Mouse (Mus musculus): Measurements from ENCODE around the gene Gbx2. TPM values are rescaled to one million over a fixed set of nuclear protein-coding genes. Genes with fewer than 3 reads are reported as not detected.
A peak's percentile ranks its signal among the peaks of the same experiment; 100 is the strongest.

The Gbx2 gene
- 25.4 and 30.9 TPM in 2 replicates for polyA plus RNA-seq (2014; fragmentation: Nextera tagmentation; extraction: Ambion mirVana)

- under 1% methylated on average over 27 of the region's 33 CpGs for WGBS
These were observed at the start of gene Gbx2 for GRCm38 (mm10) chr1:89931120-89931519. Gene Gbx2 (minus strand): TSS chr1:89931179.

GRCm38 (mm10) chr1:89977261-89977660 lies 46.3 kb upstream of the Gbx2 start:
- no peaks in the 10 kb centered on the region for H3K9me3 ChIP-seq (ENCODE audit: control insufficient read depth, low read length)
- 93% methylated on average over 8 of the region's 8 CpGs for WGBS
- H3K4me2 ChIP-seq (ENCODE audit: low read depth, low read length) = no peak overlapping the region
- no peak overlapping the region for H3K9ac ChIP-seq (replicated peaks; ENCODE audit: low read depth, low read length)
- no peaks in the 10 kb centered on the region for H3K27me3 ChIP-seq (ENCODE audit: control insufficient read depth, insufficient read depth, low read length)
- H3K4me1 ChIP-seq (ENCODE audit: control insufficient read depth, insufficient read depth, low read length) = no peaks in the 10 kb centered on the region
- no peak overlapping the region for H3K4me3 ChIP-seq (ENCODE audit: low read depth, low read length)
- no peak overlapping the region for H3K27ac ChIP-seq (ENCODE audit: low read depth, low read length)
- ATAC-seq (ENCODE audit: low read depth) = no peak
- no peaks in the 10 kb centered on the region for H3K36me3 ChIP-seq (ENCODE audit: control insufficient read depth, insufficient read depth, low read length)

More at GRCm38 (mm10) chr1:89931120-89931519, at the start of gene Gbx2:
- peaks cover 19% of the 10 kb centered on the region for H3K27me3 ChIP-seq (ENCODE audit: control insufficient read depth, insufficient read depth, low read length)
- peak within 1 kb of the TSS; percentile 61 for H3K9ac ChIP-seq (replicated peaks; ENCODE audit: low read depth, low read length)
- H3K4me3 ChIP-seq (ENCODE audit: low read depth, low read length) = peak within 1 kb of the TSS; percentile 54
- H3K4me2 ChIP-seq (ENCODE audit: low read depth, low read length) = peak within 1 kb of the TSS; percentile 78
- peak within 1 kb of the TSS; percentile 16 for H3K27ac ChIP-seq (ENCODE audit: low read depth, low read length)
- peaks cover 18% of the 10 kb centered on the region for H3K4me1 ChIP-seq (ENCODE audit: control insufficient read depth, insufficient read depth, low read length)
- H3K9me3 ChIP-seq (ENCODE audit: control insufficient read depth, low read length) = no peaks in the 10 kb centered on the region
- no peaks in the 10 kb centered on the region for H3K36me3 ChIP-seq (ENCODE audit: control insufficient read depth, insufficient read depth, low read length)
- ATAC-seq (ENCODE audit: low read depth) = peak; percentile 81

- ATAC-seq (ENCODE audit: low read depth) = no peak
- H3K27ac ChIP-seq (ENCODE audit: low read depth, low read length) = no peak overlapping the region
These were observed 45.4 kb upstream of the Gbx2 start for GRCm38 (mm10) chr1:89976411-89976810.

GRCm38 (mm10) chr1:89974541-89974940 lies 43.6 kb upstream of the Gbx2 start:
- Histone ChIP-seq H3K36me3 (ENCODE audit: control insufficient read depth, insufficient read depth, low read length) (no peaks in the 10 kb centered on the region), H3K9ac (replicated peaks; ENCODE audit: low read depth, low read length) (no peak overlapping the region), H3K27ac (ENCODE audit: low read depth, low read length) (no peak overlapping the region), H3K4me1 (ENCODE audit: control insufficient read depth, insufficient read depth, low read length) (no peaks in the 10 kb centered on the region), H3K4me3 (ENCODE audit: low read depth, low read length) (no peak overlapping the region), H3K27me3 (ENCODE audit: control insufficient read depth, insufficient read depth, low read length) (peaks cover 2% of the 10 kb centered on the region; the same call in 1 of the 2 replicates), H3K4me2 (ENCODE audit: low read depth, low read length) (no peak overlapping the region), H3K9me3 (ENCODE audit: control insufficient read depth, low read length) (no peaks in the 10 kb centered on the region)
- WGBS = 74% methylated on average over 8 of the region's 8 CpGs
- ATAC-seq (ENCODE audit: low read depth) = no peak

More at GRCm38 (mm10) chr1:89976411-89976810, 45.4 kb upstream of the Gbx2 start:
- no peaks in the 10 kb centered on the region for H3K36me3 ChIP-seq (ENCODE audit: control insufficient read depth, insufficient read depth, low read length)
- H3K4me1 ChIP-seq (ENCODE audit: control insufficient read depth, insufficient read depth, low read length) = no peaks in the 10 kb centered on the region
- no peaks in the 10 kb centered on the region for H3K9me3 ChIP-seq (ENCODE audit: control insufficient read depth, low read length)
- H3K4me2 ChIP-seq (ENCODE audit: low read depth, low read length) = no peak overlapping the region
- 78% methylated on average over 8 of the region's 8 CpGs for WGBS
- H3K4me3 ChIP-seq (ENCODE audit: low read depth, low read length) = no peak overlapping the region
- H3K9ac ChIP-seq (replicated peaks; ENCODE audit: low read depth, low read length) = no peak overlapping the region
- 0 out of 2 replicates have a peak, but pooled peaks cover 2% of the 10 kb centered on the region for H3K27me3 ChIP-seq (ENCODE audit: control insufficient read depth, insufficient read depth, low read length)

GRCm38 (mm10) chr1:89971848-89972247 lies 40.9 kb upstream of the Gbx2 start:
- no peak for ATAC-seq (ENCODE audit: low read depth)
- H3K9me3 ChIP-seq (ENCODE audit: control insufficient read depth, low read length) = no peaks in the 10 kb centered on the region
- WGBS = 54% methylated on average over 8 of the region's 8 CpGs
- no peaks in the 10 kb centered on the region for H3K36me3 ChIP-seq (ENCODE audit: control insufficient read depth, insufficient read depth, low read length)
- H3K4me1 ChIP-seq (ENCODE audit: control insufficient read depth, insufficient read depth, low read length) = peaks cover 3% of the 10 kb centered on the region; the same call in 1 of the 2 replicates
- no peak overlapping the region for H3K9ac ChIP-seq (replicated peaks; ENCODE audit: low read depth, low read length)
- no peak overlapping the region for H3K27ac ChIP-seq (ENCODE audit: low read depth, low read length)
- no peak overlapping the region for H3K4me3 ChIP-seq (ENCODE audit: low read depth, low read length)
- H3K27me3 ChIP-seq (ENCODE audit: control insufficient read depth, insufficient read depth, low read length) = peaks cover 10% of the 10 kb centered on the region
- H3K4me2 ChIP-seq (ENCODE audit: low read depth, low read length) = no peak overlapping the region

- H3K27me3 ChIP-seq (ENCODE audit: control insufficient read depth, insufficient read depth, low read length) = peaks cover 10% of the 10 kb centered on the region
- 89% methylated on average over 4 of the region's 4 CpGs for WGBS
These were observed 38.7 kb upstream of the Gbx2 start for GRCm38 (mm10) chr1:89969714-89970110.

GRCm38 (mm10) chr1:89969072-89969713 lies 38.2 kb upstream of the Gbx2 start:
- no peak overlapping the region; the same call in 1 of the 2 replicates for H3K9ac ChIP-seq (replicated peaks; ENCODE audit: low read depth, low read length)
- no peak for ATAC-seq (ENCODE audit: low read depth)

More at GRCm38 (mm10) chr1:89969714-89970110, 38.7 kb upstream of the Gbx2 start:
- H3K9ac ChIP-seq (replicated peaks; ENCODE audit: low read depth, low read length) = no peak overlapping the region
- H3K4me3 ChIP-seq (ENCODE audit: low read depth, low read length) = no peak overlapping the region
- no peaks in the 10 kb centered on the region for H3K36me3 ChIP-seq (ENCODE audit: control insufficient read depth, insufficient read depth, low read length)
- H3K9me3 ChIP-seq (ENCODE audit: control insufficient read depth, low read length) = no peaks in the 10 kb centered on the region
- no peak overlapping the region for H3K4me2 ChIP-seq (ENCODE audit: low read depth, low read length)
- no peak for ATAC-seq (ENCODE audit: low read depth)
- peaks cover 6% of the 10 kb centered on the region; the same call in 1 of the 2 replicates for H3K4me1 ChIP-seq (ENCODE audit: control insufficient read depth, insufficient read depth, low read length)
- H3K27ac ChIP-seq (ENCODE audit: low read depth, low read length) = no peak overlapping the region

GRCm38 (mm10) chr1:89968111-89968851 lies 37.3 kb upstream of the Gbx2 start:
- peak overlapping the region; percentile 52 for H3K4me3 ChIP-seq (ENCODE audit: low read depth, low read length)
- peak overlapping the region; percentile 34; the same call in 1 of the 2 replicates for H3K27ac ChIP-seq (ENCODE audit: low read depth, low read length)
- H3K27me3 ChIP-seq (ENCODE audit: control insufficient read depth, insufficient read depth, low read length) = peaks cover 10% of the 10 kb centered on the region
- H3K36me3 ChIP-seq (ENCODE audit: control insufficient read depth, insufficient read depth, low read length) = no peaks in the 10 kb centered on the region
- under 1% methylated on average over 65 of the region's 95 CpGs for WGBS
- H3K4me2 ChIP-seq (ENCODE audit: low read depth, low read length) = peak overlapping the region; percentile 93
- H3K9ac ChIP-seq (replicated peaks; ENCODE audit: low read depth, low read length) = peak overlapping the region; percentile 64
- H3K4me1 ChIP-seq (ENCODE audit: control insufficient read depth, insufficient read depth, low read length) = peaks cover 8% of the 10 kb centered on the region; the same call in 1 of the 2 replicates
- ATAC-seq (ENCODE audit: low read depth) = peak; percentile 69
- no peaks in the 10 kb centered on the region for H3K9me3 ChIP-seq (ENCODE audit: control insufficient read depth, low read length)

More at GRCm38 (mm10) chr1:89969072-89969713, 38.2 kb upstream of the Gbx2 start:
- no peak overlapping the region for H3K27ac ChIP-seq (ENCODE audit: low read depth, low read length)
- WGBS = 55% methylated on average over 10 of the region's 10 CpGs
- H3K4me2 ChIP-seq (ENCODE audit: low read depth, low read length) = peak overlapping the region; percentile 93
- H3K27me3 ChIP-seq (ENCODE audit: control insufficient read depth, insufficient read depth, low read length) = peaks cover 10% of the 10 kb centered on the region
- peaks cover 8% of the 10 kb centered on the region; the same call in 1 of the 2 replicates for H3K4me1 ChIP-seq (ENCODE audit: control insufficient read depth, insufficient read depth, low read length)
- H3K9me3 ChIP-seq (ENCODE audit: control insufficient read depth, low read length) = no peaks in the 10 kb centered on the region
- no peaks in the 10 kb centered on the region for H3K36me3 ChIP-seq (ENCODE audit: control insufficient read depth, insufficient read depth, low read length)
- peak overlapping the region; percentile 52 for H3K4me3 ChIP-seq (ENCODE audit: low read depth, low read length)

- WGBS = 15% methylated on average over 9 of the region's 9 CpGs
- peak overlapping the region; percentile 64 for H3K9ac ChIP-seq (replicated peaks; ENCODE audit: low read depth, low read length)
- peaks cover 10% of the 10 kb centered on the region; the same call in 1 of the 2 replicates for H3K4me1 ChIP-seq (ENCODE audit: control insufficient read depth, insufficient read depth, low read length)
- no peak for ATAC-seq (ENCODE audit: low read depth)
- H3K27ac ChIP-seq (ENCODE audit: low read depth, low read length) = no peak overlapping the region
- peaks cover 10% of the 10 kb centered on the region for H3K27me3 ChIP-seq (ENCODE audit: control insufficient read depth, insufficient read depth, low read length)
- H3K4me2 ChIP-seq (ENCODE audit: low read depth, low read length) = peak overlapping the region; percentile 93
- H3K4me3 ChIP-seq (ENCODE audit: low read depth, low read length) = peak overlapping the region; percentile 52
- H3K9me3 ChIP-seq (ENCODE audit: control insufficient read depth, low read length) = no peaks in the 10 kb centered on the region
- no peaks in the 10 kb centered on the region for H3K36me3 ChIP-seq (ENCODE audit: control insufficient read depth, insufficient read depth, low read length)
These were observed 36.6 kb upstream of the Gbx2 start for GRCm38 (mm10) chr1:89967585-89967984.
